Mouse (Mus musculus): ENCODE measurements around the gene Xaf1. TPM values are rescaled to one million over a fixed set of nuclear protein-coding genes. Genes with fewer than 3 reads are reported as not detected.
"Not testable (repeated sequence)": the region's sequence is repeated elsewhere in the genome, so short reads cannot be mapped to it uniquely, and the experiment has no call there.

Gene Xaf1
- polyA plus RNA-seq, 1 experiment: 148 TPM

- TF ChIP-seq CTCF (IDR thresholded peaks at IDR 0.05; ENCODE audit: low read depth, low read length): no peak
- H3K4me1 ChIP-seq (ENCODE audit: control insufficient read depth, insufficient read depth, low read length): no peaks in the 10 kb centered on the region
- H3K4me3 ChIP-seq (ENCODE audit: insufficient read depth, low read length): no peak overlapping the region
- no peak overlapping the region for H3K27ac ChIP-seq (ENCODE audit: insufficient read depth, low read depth, low read length)
Observed at GRCm38 (mm10) chr11:72336726-72337125, 35.3 kb downstream of the Xaf1 start.

GRCm38 (mm10) chr11:72338437-72338871, 37.0 kb downstream of the Xaf1 start:
- TF ChIP-seq POLR2A (IDR thresholded peaks at IDR 0.05; ENCODE audit: borderline replicate concordance, low read depth, low read length): no peak
- H3K27ac ChIP-seq (ENCODE audit: insufficient read depth, low read depth, low read length): no peak overlapping the region
- H3K4me1 ChIP-seq (ENCODE audit: control insufficient read depth, insufficient read depth, low read length): no peaks in the 10 kb centered on the region
- no peak overlapping the region for H3K4me3 ChIP-seq (ENCODE audit: insufficient read depth, low read length)

GRCm38 (mm10) chr11:72339716-72340115, 38.3 kb downstream of the Xaf1 start:
- no peak for TF ChIP-seq POLR2A (IDR thresholded peaks at IDR 0.05; ENCODE audit: borderline replicate concordance, low read depth, low read length)
- TF ChIP-seq CTCF (IDR thresholded peaks at IDR 0.05; ENCODE audit: low read depth, low read length): no peak

GRCm38 (mm10) chr11:72342549-72343237, 41.3 kb downstream of the Xaf1 start:
- H3K4me1 ChIP-seq (ENCODE audit: control insufficient read depth, insufficient read depth, low read length): no peaks in the 10 kb centered on the region
- no peak overlapping the region for H3K27ac ChIP-seq (ENCODE audit: insufficient read depth, low read depth, low read length)
- H3K4me3 ChIP-seq (ENCODE audit: insufficient read depth, low read length): no peak overlapping the region
- TF ChIP-seq CTCF (IDR thresholded peaks at IDR 0.05; ENCODE audit: low read depth, low read length): peak; percentile 61
- TF ChIP-seq POLR2A (IDR thresholded peaks at IDR 0.05; ENCODE audit: borderline replicate concordance, low read depth, low read length): no peak

More at GRCm38 (mm10) chr11:72339716-72340115, 38.3 kb downstream of the Xaf1 start:
- Histone ChIP-seq H3K4me1 (ENCODE audit: control insufficient read depth, insufficient read depth, low read length) (no peaks in the 10 kb centered on the region), H3K27ac (ENCODE audit: insufficient read depth, low read depth, low read length) (no peak overlapping the region), H3K4me3 (ENCODE audit: insufficient read depth, low read length) (no peak overlapping the region)

GRCm38 (mm10) chr11:72343238-72343625, 41.8 kb downstream of the Xaf1 start:
- not testable (repeated sequence) for H3K4me3 ChIP-seq (ENCODE audit: insufficient read depth, low read length); H3K27ac ChIP-seq (ENCODE audit: insufficient read depth, low read depth, low read length); H3K4me1 ChIP-seq (ENCODE audit: control insufficient read depth, insufficient read depth, low read length)

GRCm38 (mm10) chr11:72343904-72344303, 42.5 kb downstream of the Xaf1 start:
- H3K4me1 ChIP-seq (ENCODE audit: control insufficient read depth, insufficient read depth, low read length): no peaks in the 10 kb centered on the region
- TF ChIP-seq POLR2A (IDR thresholded peaks at IDR 0.05; ENCODE audit: borderline replicate concordance, low read depth, low read length) (no peak), CTCF (IDR thresholded peaks at IDR 0.05; ENCODE audit: low read depth, low read length) (peak; percentile 56; the same call in 1 of the 2 replicates)

GRCm38 (mm10) chr11:72344486-72344885, 43.1 kb downstream of the Xaf1 start:
- TF ChIP-seq CTCF (IDR thresholded peaks at IDR 0.05; ENCODE audit: low read depth, low read length): no peak
- no peak for TF ChIP-seq POLR2A (IDR thresholded peaks at IDR 0.05; ENCODE audit: borderline replicate concordance, low read depth, low read length)
- no peak overlapping the region for H3K27ac ChIP-seq (ENCODE audit: insufficient read depth, low read depth, low read length)
- no peaks in the 10 kb centered on the region for H3K4me1 ChIP-seq (ENCODE audit: control insufficient read depth, insufficient read depth, low read length)
- no peak overlapping the region for H3K4me3 ChIP-seq (ENCODE audit: insufficient read depth, low read length)

More at GRCm38 (mm10) chr11:72343904-72344303, 42.5 kb downstream of the Xaf1 start:
- Histone ChIP-seq H3K27ac (ENCODE audit: insufficient read depth, low read depth, low read length) (no peak overlapping the region), H3K4me3 (ENCODE audit: insufficient read depth, low read length) (no peak overlapping the region)

- TF ChIP-seq CTCF (IDR thresholded peaks at IDR 0.05; ENCODE audit: low read depth, low read length) (no peak), POLR2A (IDR thresholded peaks at IDR 0.05; ENCODE audit: borderline replicate concordance, low read depth, low read length) (no peak)
- Histone ChIP-seq H3K27ac (ENCODE audit: insufficient read depth, low read depth, low read length) (no peak overlapping the region), H3K4me1 (ENCODE audit: control insufficient read depth, insufficient read depth, low read length) (no peaks in the 10 kb centered on the region), H3K4me3 (ENCODE audit: insufficient read depth, low read length) (no peak overlapping the region)
Observed at GRCm38 (mm10) chr11:72348563-72348962, 47.1 kb downstream of the Xaf1 start.

- Histone ChIP-seq H3K4me3 (ENCODE audit: insufficient read depth, low read length) (no peak overlapping the region), H3K4me1 (ENCODE audit: control insufficient read depth, insufficient read depth, low read length) (no peaks in the 10 kb centered on the region), H3K27ac (ENCODE audit: insufficient read depth, low read depth, low read length) (no peak overlapping the region)
- TF ChIP-seq CTCF (IDR thresholded peaks at IDR 0.05; ENCODE audit: low read depth, low read length) (no peak), POLR2A (IDR thresholded peaks at IDR 0.05; ENCODE audit: borderline replicate concordance, low read depth, low read length) (no peak)
Observed at GRCm38 (mm10) chr11:72349016-72349415, 47.6 kb downstream of the Xaf1 start.

GRCm38 (mm10) chr11:72349652-72350051, 48.2 kb downstream of the Xaf1 start:
- TF ChIP-seq POLR2A (IDR thresholded peaks at IDR 0.05; ENCODE audit: borderline replicate concordance, low read depth, low read length) (no peak), CTCF (IDR thresholded peaks at IDR 0.05; ENCODE audit: low read depth, low read length) (no peak)
- no peak overlapping the region for H3K27ac ChIP-seq (ENCODE audit: insufficient read depth, low read depth, low read length)
- no peaks in the 10 kb centered on the region for H3K4me1 ChIP-seq (ENCODE audit: control insufficient read depth, insufficient read depth, low read length)
- H3K4me3 ChIP-seq (ENCODE audit: insufficient read depth, low read length): no peak overlapping the region

GRCm38 (mm10) chr11:72352272-72352671, 50.8 kb downstream of the Xaf1 start:
- Histone ChIP-seq H3K27ac (ENCODE audit: insufficient read depth, low read depth, low read length) (no peak overlapping the region), H3K4me3 (ENCODE audit: insufficient read depth, low read length) (no peak overlapping the region), H3K4me1 (ENCODE audit: control insufficient read depth, insufficient read depth, low read length) (no peaks in the 10 kb centered on the region)
- no peak for TF ChIP-seq POLR2A (IDR thresholded peaks at IDR 0.05; ENCODE audit: borderline replicate concordance, low read depth, low read length)
- TF ChIP-seq CTCF (IDR thresholded peaks at IDR 0.05; ENCODE audit: low read depth, low read length): no peak

Data from bone marrow macrophage, adult 2 months (primary cell).